Mouse (Mus musculus): ENCODE data around the gene Cacna1d. TPM values are rescaled to one million over a fixed set of nuclear protein-coding genes. Genes with fewer than 3 reads are reported as not detected.

Gene Cacna1d
- total and polyA plus RNA-seq, 3 experiments: not detected

DNA sequence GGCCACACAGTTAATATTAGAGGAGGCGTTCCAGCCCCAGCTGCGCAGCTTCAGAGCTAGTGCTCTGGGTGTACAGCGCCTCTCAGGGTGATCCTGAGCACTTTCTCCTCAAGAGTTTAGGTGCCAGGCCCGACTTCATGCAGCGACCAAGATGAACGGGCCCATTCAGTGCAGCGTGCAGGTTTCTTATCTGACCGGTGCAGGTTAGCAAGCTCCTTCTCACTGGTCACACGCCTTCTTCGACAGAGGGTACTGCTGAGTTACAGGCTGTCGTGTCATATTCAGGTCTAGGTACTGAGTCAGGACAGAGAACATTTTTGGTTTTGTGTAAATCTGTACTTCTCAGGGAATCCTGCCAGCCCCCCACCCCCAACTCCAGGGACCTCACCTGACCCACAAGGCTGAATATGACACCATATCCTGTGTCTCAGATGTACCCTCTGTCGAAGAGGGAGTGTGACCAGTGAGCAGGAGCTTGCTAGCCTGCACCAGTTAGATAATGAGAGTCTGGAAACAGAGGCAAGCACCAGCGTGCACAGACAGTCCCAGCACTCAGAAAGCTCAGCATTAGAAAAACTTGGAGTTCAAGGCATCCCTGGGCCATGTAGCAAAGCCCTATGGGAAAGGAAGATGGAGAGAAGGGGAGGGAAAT is 249.0 kb downstream of the Cacna1d start:
- DNase-seq (ENCODE audit: low read depth, low spot score): no peak
- Histone ChIP-seq H3K9ac (ENCODE audit: control insufficient read depth, low read depth, low read length, poor library complexity, severe bottlenecking) (no peak overlapping the region), H3K79me2 (ENCODE audit: control insufficient read depth, insufficient read depth, low read length, poor library complexity) (no peaks in the 10 kb centered on the region), H3K4me3 (ENCODE audit: control insufficient read depth in 1 of 2, insufficient read depth in 1 of 2, low read depth in 2 of 2, low read length in 2 of 2) (no peak overlapping the region), H3K27me3 (ENCODE audit: control insufficient read depth in 1 of 2, insufficient read depth in 2 of 2, low read length in 2 of 2) (no peaks in the 10 kb centered on the region; a peak in 1 of 4 replicates), H3K27ac (ENCODE audit: control insufficient read depth, low read depth, low read length) (no peak overlapping the region), H3K4me1 (ENCODE audit: control insufficient read depth in 1 of 2, insufficient read depth in 2 of 2, low read length in 2 of 2) (no peaks in the 10 kb centered on the region), H3K9me3 (replicated peaks; ENCODE audit: insufficient read depth, low read length) (no peaks in the 10 kb centered on the region), H3K36me3 (ENCODE audit: control insufficient read depth in 1 of 2, insufficient read depth in 2 of 2, low read length in 2 of 2) (no peaks in the 10 kb centered on the region)
- TF ChIP-seq USF2 (IDR thresholded peaks at IDR 0.05; ENCODE audit: borderline replicate concordance in 1 of 2, insufficient read depth in 1 of 2, low read depth in 1 of 2, low read length in 2 of 2) (no peak), GABPA (IDR thresholded peaks at IDR 0.05; ENCODE audit: low read depth, low read length) (no peak), MXI1 (IDR thresholded peaks at IDR 0.05; ENCODE audit: low read depth, low read length) (no peak), POLR2AphosphoS2 (IDR thresholded peaks at IDR 0.05; ENCODE audit: low read length) (no peak), E2F4 (IDR thresholded peaks at IDR 0.05; ENCODE audit: borderline replicate concordance, low read depth, low read length) (no peak), KAT2A (conservative IDR thresholded peaks at IDR 0.05; ENCODE audit: low read depth, low read length) (no peak), CTCF (IDR thresholded peaks at IDR 0.05 in 2 of 3, conservative IDR thresholded peaks at IDR 0.05 in 1 of 3; ENCODE audit: control insufficient read depth in 1 of 3, insufficient read depth in 1 of 3, low read depth in 2 of 3, low read length in 3 of 3, poor library complexity in 1 of 3, severe bottlenecking in 1 of 3) (no peak), ZC3H11A (IDR thresholded peaks at IDR 0.05; ENCODE audit: low read depth, low read length) (no peak), MAZ (IDR thresholded peaks at IDR 0.05; ENCODE audit: low read depth, low read length) (no peak)

GRCm38 (mm10) chr14:30240916-30241515 is 250.2 kb downstream of the Cacna1d start:
- no peaks in the 10 kb centered on the region; a peak in 1 of 4 replicates for H3K27me3 ChIP-seq (ENCODE audit: control insufficient read depth in 1 of 2, insufficient read depth in 2 of 2, low read length in 2 of 2)
- TF ChIP-seq UBTF (IDR thresholded peaks at IDR 0.05; ENCODE audit: borderline replicate concordance, insufficient read depth, low read depth, low read length) (no peak), MEF2A (IDR thresholded peaks at IDR 0.05; ENCODE audit: extremely low read depth, insufficient replicate concordance, low read depth, low read length, poor library complexity, severe bottlenecking) (no peak), USF2 (IDR thresholded peaks at IDR 0.05; ENCODE audit: borderline replicate concordance in 1 of 2, insufficient read depth in 1 of 2, low read depth in 1 of 2, low read length in 2 of 2) (no peak), ELF1 (IDR thresholded peaks at IDR 0.05; ENCODE audit: low read depth, low read length) (no peak), ZMIZ1 (IDR thresholded peaks at IDR 0.05; ENCODE audit: low read depth, low read length) (no peak), POLR2AphosphoS5 (IDR thresholded peaks at IDR 0.05; ENCODE audit: borderline replicate concordance, low read depth, low read length) (no peak), JUND (IDR thresholded peaks at IDR 0.05; ENCODE audit: low read depth, low read length) (no peak), NELFE (IDR thresholded peaks at IDR 0.05; ENCODE audit: low read depth, low read length) (no peak), ZNF384 (IDR thresholded peaks at IDR 0.05; ENCODE audit: low read depth, low read length) (no peak), CTCF (IDR thresholded peaks at IDR 0.05 in 2 of 3, conservative IDR thresholded peaks at IDR 0.05 in 1 of 3; ENCODE audit: control insufficient read depth in 1 of 3, insufficient read depth in 1 of 3, low read depth in 2 of 3, low read length in 3 of 3, poor library complexity in 1 of 3, severe bottlenecking in 1 of 3) (no peak), USF1 (IDR thresholded peaks at IDR 0.05; ENCODE audit: low read depth, low read length) (no peak), TAL1 (IDR thresholded peaks at IDR 0.05; ENCODE audit: low read length) (no peak), TCF12 (IDR thresholded peaks at IDR 0.05; ENCODE audit: low read depth, low read length) (no peak), GATA1 (IDR thresholded peaks at IDR 0.05; ENCODE audit: low read depth, low read length) (no peak), POLR2AphosphoS2 (IDR thresholded peaks at IDR 0.05; ENCODE audit: low read length) (no peak)
- DNase-seq (ENCODE audit: low read depth, low spot score): no peak
- no peaks in the 10 kb centered on the region for H3K36me3 ChIP-seq (ENCODE audit: control insufficient read depth in 1 of 2, insufficient read depth in 2 of 2, low read length in 2 of 2)
- H3K9me3 ChIP-seq (replicated peaks; ENCODE audit: insufficient read depth, low read length): no peaks in the 10 kb centered on the region
- no peaks in the 10 kb centered on the region for H3K4me1 ChIP-seq (ENCODE audit: control insufficient read depth in 1 of 2, insufficient read depth in 2 of 2, low read length in 2 of 2)
- no peak overlapping the region for H3K27ac ChIP-seq (ENCODE audit: control insufficient read depth, low read depth, low read length)
- no peak overlapping the region for H3K9ac ChIP-seq (ENCODE audit: control insufficient read depth, low read depth, low read length, poor library complexity, severe bottlenecking)
- H3K4me3 ChIP-seq (ENCODE audit: control insufficient read depth in 1 of 2, insufficient read depth in 1 of 2, low read depth in 2 of 2, low read length in 2 of 2): no peak overlapping the region
- no peaks in the 10 kb centered on the region for H3K79me2 ChIP-seq (ENCODE audit: control insufficient read depth, insufficient read depth, low read length, poor library complexity)

All from MEL (cell line).